Mouse (Mus musculus) right cerebral cortex, postnatal 14 days (tissue): ENCODE measurements around the gene Akt1s1.
"Not testable (repeated sequence)": the region's sequence is repeated elsewhere in the genome, so short reads cannot be mapped to it uniquely, and the experiment has no call there.

Experiments
- DNase-seq: peaks from one replicate; pipeline ENCODE4 v3.0.0; 2022

Gene Akt1s1

GRCm38 (mm10) chr7:44871181-44871580 lies 22.4 kb downstream of the Akt1s1 start:
- no peak for DNase-seq

- DNase-seq, result not testable (repeated sequence)
Measured at GRCm38 (mm10) chr7:44871774-44872173, 23.0 kb downstream of the Akt1s1 start.

- no peak for DNase-seq
Measured at GRCm38 (mm10) chr7:44877833-44878232, 29.0 kb downstream of the Akt1s1 start.

- no peak for DNase-seq
Measured at GRCm38 (mm10) chr7:44883036-44883435, 34.2 kb downstream of the Akt1s1 start.

- DNase-seq, result no peak
Measured at GRCm38 (mm10) chr7:44884637-44885036, 35.8 kb downstream of the Akt1s1 start.

- no peak for DNase-seq
Measured at GRCm38 (mm10) chr7:44886964-44887363, 38.2 kb downstream of the Akt1s1 start.

GRCm38 (mm10) chr7:44888256-44889105 lies 39.7 kb downstream of the Akt1s1 start:
- no peak for DNase-seq

- DNase-seq, result no peak
Measured at GRCm38 (mm10) chr7:44890180-44890579, 41.4 kb downstream of the Akt1s1 start.

GRCm38 (mm10) chr7:44890737-44891136 lies 41.9 kb downstream of the Akt1s1 start:
- DNase-seq, result no peak

- DNase-seq, result no peak
Measured at GRCm38 (mm10) chr7:44891611-44892010, 42.8 kb downstream of the Akt1s1 start.

GRCm38 (mm10) chr7:44892276-44892921 lies 43.6 kb downstream of the Akt1s1 start, which contains the start of gene Med25:
Med25 (minus strand) TSS chr7:44892712.
- peak; percentile 88 for DNase-seq

GRCm38 (mm10) chr7:44893197-44893596 lies 44.4 kb downstream of the Akt1s1 start:
- DNase-seq, result no peak

- no peak for DNase-seq
Measured at GRCm38 (mm10) chr7:44894175-44894574, 45.4 kb downstream of the Akt1s1 start.

- DNase-seq, result no peak
Measured at GRCm38 (mm10) chr7:44895206-44895592, 46.4 kb downstream of the Akt1s1 start.

- peak; percentile 88 for DNase-seq
Measured at GRCm38 (mm10) chr7:44895593-44896434, 47.0 kb downstream of the Akt1s1 start, which contains the start of gene Fuz. Fuz (plus strand) TSS chr7:44896079.

- no peak for DNase-seq
Measured at GRCm38 (mm10) chr7:44896499-44896898, 47.7 kb downstream of the Akt1s1 start.

GRCm38 (mm10) chr7:44898607-44899006 lies 49.8 kb downstream of the Akt1s1 start:
- DNase-seq, result peak; percentile 38

GRCm38 (mm10) chr7:44900632-44901031 lies 51.8 kb downstream of the Akt1s1 start:
- DNase-seq, result no peak

- DNase-seq, result peak; percentile 37
Measured at GRCm38 (mm10) chr7:44901230-44901722, 52.5 kb downstream of the Akt1s1 start.
